Mouse (Mus musculus) C2C12 (cell line): ENCODE measurements around the gene Crls1. TPM values are rescaled to one million over a fixed set of nuclear protein-coding genes. Genes with fewer than 3 reads are reported as not detected.

Experiments used
- H3K27me3 ChIP-seq: one replicate; pipeline ENCODE4 v1.6.1; 2011; ENCODE audit not compliant: control insufficient read depth, insufficient read depth, insufficient read length
- H3K36me3 ChIP-seq: one replicate; pipeline ENCODE4 v1.6.1; 2011; ENCODE audit not compliant: control insufficient read depth, insufficient read depth
- H3K4me3 ChIP-seq: one replicate; pipeline ENCODE4 v1.5.1; 2011; ENCODE audit warnings: mild to moderate bottlenecking, control low read depth; ENCODE audit not compliant: poor library complexity, insufficient read depth, severe bottlenecking
- H3K79me2 ChIP-seq: one replicate; pipeline ENCODE4 v1.6.1; 2011; ENCODE audit not compliant: control insufficient read depth, insufficient read depth
- H3K79me3 ChIP-seq: one replicate; pipeline ENCODE4 v1.6.1; 2011; ENCODE audit warnings: low read depth, control low read depth
- H3ac ChIP-seq: one replicate; pipeline ENCODE3; 2011; ENCODE audit warnings: low read depth; ENCODE audit not compliant: control insufficient read depth, insufficient read length
- CEBPB ChIP-seq: IDR thresholded peaks from one replicate; pipeline ENCODE4 v1.6.1; 2011; ENCODE audit warnings: low read depth, mild to moderate bottlenecking, control low read depth, moderate library complexity
- CTCF ChIP-seq: IDR thresholded peaks from one replicate; pipeline ENCODE4 v1.5.1; 2011; ENCODE audit not compliant: control insufficient read depth, insufficient read depth, insufficient read length
- FOSL1 ChIP-seq: IDR thresholded peaks from one replicate; pipeline ENCODE4 v1.8.0; 2011; ENCODE audit warnings: mild to moderate bottlenecking, low read length; ENCODE audit not compliant: poor library complexity, insufficient read depth, severe bottlenecking
- MAX ChIP-seq: IDR thresholded peaks from one replicate; pipeline ENCODE4 v1.6.1; 2011; ENCODE audit warnings: mild to moderate bottlenecking, control low read depth
- MYOD1 ChIP-seq: IDR thresholded peaks from one replicate; pipeline ENCODE4 v1.6.1; 2011; ENCODE audit warnings: low read depth; ENCODE audit not compliant: control insufficient read depth, insufficient read length
- MYOG ChIP-seq: IDR thresholded peaks from one replicate; pipeline ENCODE4 v1.6.1; 2011; ENCODE audit not compliant: control insufficient read depth, insufficient read length; ENCODE audit errors: extremely low read depth
- USF1 ChIP-seq: IDR thresholded peaks from one replicate; pipeline ENCODE4 v1.6.1; 2011; ENCODE audit warnings: low read depth, mild to moderate bottlenecking, control low read depth, moderate library complexity
- polyA plus RNA-seq: library from polyadenylated mRNA; unstranded; fragments of >200 nt; fragmentation: generic; extraction: Trizol; gene quantifications from one replicate; pipeline ENCODE4 v1.2.1, GENCODE M21; 2012; ENCODE audit warnings: missing spikeins

Crls1 gene
- polyA plus RNA-seq, 1 experiment = 26.2 TPM

GRCm38 (mm10) chr2:132848361-132848760 lies 1.9 kb downstream of the Crls1 start:
- Histone ChIP-seq H3K36me3 (peaks cover 17% of the 10 kb centered on the region), H3K79me3 (peaks cover 21% of the 10 kb centered on the region), H3K27me3 (no peaks in the 10 kb centered on the region), H3K4me3 (no peak overlapping the region), H3ac (no peak overlapping the region), H3K79me2 (peaks cover 50% of the 10 kb centered on the region)
- TF ChIP-seq MYOG (no peak), CEBPB (no peak), USF1 (no peak), FOSL1 (no peak), MYOD1 (no peak), CTCF (no peak), MAX (no peak)

- H3K4me3 ChIP-seq = no peak overlapping the region
- peaks cover 53% of the 10 kb centered on the region for H3K79me2 ChIP-seq
- no peak for TF ChIP-seq USF1
- TF ChIP-seq CEBPB = no peak
- no peak for TF ChIP-seq CTCF
- no peak for TF ChIP-seq FOSL1
- TF ChIP-seq MAX = no peak
- TF ChIP-seq MYOG = no peak
- TF ChIP-seq MYOD1 = no peak
- no peaks in the 10 kb centered on the region for H3K27me3 ChIP-seq
- peaks cover 21% of the 10 kb centered on the region for H3K79me3 ChIP-seq
- no peak overlapping the region for H3ac ChIP-seq
- peaks cover 16% of the 10 kb centered on the region for H3K36me3 ChIP-seq
These were observed 2.7 kb downstream of the Crls1 start for GRCm38 (mm10) chr2:132849141-132849540.

- H3K36me3 ChIP-seq = peaks cover 19% of the 10 kb centered on the region
- no peak for TF ChIP-seq MYOG
- no peak for TF ChIP-seq MYOD1
- TF ChIP-seq USF1 = no peak
- no peak for TF ChIP-seq MAX
- TF ChIP-seq CEBPB = no peak
- no peak for TF ChIP-seq CTCF
- no peak for TF ChIP-seq FOSL1
- H3ac ChIP-seq = no peak overlapping the region
- H3K4me3 ChIP-seq = no peak overlapping the region
- H3K79me3 ChIP-seq = peaks cover 21% of the 10 kb centered on the region
- no peaks in the 10 kb centered on the region for H3K27me3 ChIP-seq
- H3K79me2 ChIP-seq = peaks cover 64% of the 10 kb centered on the region
These were observed 6.6 kb downstream of the Crls1 start for GRCm38 (mm10) chr2:132853051-132853450.

GRCm38 (mm10) chr2:132856333-132856732 lies 9.9 kb downstream of the Crls1 start:
- no peak overlapping the region for H3ac ChIP-seq
- peaks cover 8% of the 10 kb centered on the region for H3K36me3 ChIP-seq
- H3K27me3 ChIP-seq = no peaks in the 10 kb centered on the region
- peaks cover 54% of the 10 kb centered on the region for H3K79me2 ChIP-seq
- TF ChIP-seq USF1 = no peak
- no peak for TF ChIP-seq CEBPB
- H3K4me3 ChIP-seq = no peak overlapping the region
- H3K79me3 ChIP-seq = peaks cover 21% of the 10 kb centered on the region

GRCm38 (mm10) chr2:132860435-132860834 lies 14.0 kb downstream of the Crls1 start:
- peaks cover 39% of the 10 kb centered on the region for H3K79me2 ChIP-seq
- H3K36me3 ChIP-seq = peaks cover 16% of the 10 kb centered on the region
- no peaks in the 10 kb centered on the region for H3K27me3 ChIP-seq
- no peak overlapping the region for H3K4me3 ChIP-seq
- TF ChIP-seq USF1 (no peak), MYOG (no peak), CEBPB (no peak), CTCF (no peak), FOSL1 (no peak), MAX (no peak), MYOD1 (no peak)
- peaks cover 17% of the 10 kb centered on the region for H3K79me3 ChIP-seq
- H3ac ChIP-seq = no peak overlapping the region

- no peaks in the 10 kb centered on the region for H3K27me3 ChIP-seq
- no peak for TF ChIP-seq FOSL1
- no peak for TF ChIP-seq CEBPB
- H3ac ChIP-seq = no peak overlapping the region
- H3K4me3 ChIP-seq = no peak overlapping the region
- peaks cover 25% of the 10 kb centered on the region for H3K36me3 ChIP-seq
- H3K79me2 ChIP-seq = peaks cover 36% of the 10 kb centered on the region
- peaks cover 14% of the 10 kb centered on the region for H3K79me3 ChIP-seq
These were observed 15.0 kb downstream of the Crls1 start for GRCm38 (mm10) chr2:132861456-132861855.
